10 mouse cellular contexts compared by ENCODE assay signal in the genomic region with DNA sequence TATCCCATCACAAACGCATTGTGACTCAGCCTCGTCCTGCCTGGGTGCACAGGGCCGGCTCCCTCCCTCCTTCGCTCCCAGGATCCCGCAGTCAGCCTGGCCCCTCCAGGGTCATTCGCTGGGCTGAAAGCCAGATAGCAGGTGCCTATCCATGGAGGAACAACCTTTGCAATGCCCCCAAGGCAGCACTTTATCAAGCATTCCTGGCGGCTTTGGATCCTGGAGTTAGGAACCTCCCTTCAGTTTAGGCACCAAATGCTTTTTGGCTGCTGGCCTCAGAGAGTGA.
A peak's percentile ranks its signal among the peaks of the same experiment; 100 is the strongest.
DNase-seq lines count a peak whose midpoint lies in the region; ATAC-seq lines count a peak whose summit lies in the region.
"Had no signal": no experiment of that assay in that cellular context is flagged by ENCODE, and none has a peak within 500 bp of the region (broad histone marks: within the 10 kb centered on the region; RNA-seq: fewer than 3 reads in every experiment).

No protein-coding gene starts in this region.

- no peak overlapping the region for H3K4me2 ChIP-seq in liver, embryonic 12.5 days
- H3K4me2 ChIP-seq: embryonic facial prominence, embryonic 13.5 days; lung, embryonic 15.5 days had no signal

- WGBS in liver, embryonic 12.5 days (ENCODE audit: insufficient replicate concordance): 56% methylated on average over 7 of the region's 7 CpGs

- H3K36me3 ChIP-seq in liver, embryonic 12.5 days: no peaks in the 10 kb centered on the region
- H3K36me3 ChIP-seq: embryonic facial prominence, embryonic 13.5 days; lung, embryonic 15.5 days had no signal

- no peak for ATAC-seq in liver, embryonic 12.5 days

- no peak overlapping the region for H3K27ac ChIP-seq in liver, embryonic 12.5 days
- H3K27ac ChIP-seq: embryonic facial prominence, embryonic 13.5 days; lung, embryonic 15.5 days had no signal

- no peak overlapping the region for H3K9ac ChIP-seq in liver, embryonic 12.5 days
- H3K9ac ChIP-seq: embryonic facial prominence, embryonic 13.5 days; lung, embryonic 15.5 days had no signal

- peak; percentile 21 for DNase-seq in liver
- peak; percentile 77 for DNase-seq in adrenal gland, postnatal 10 days
- peak; percentile 35 to 56 for DNase-seq in heart, postnatal 14 days
- peak; percentile 59 to 68 for DNase-seq in kidney, postnatal 4 days
- no peak for DNase-seq in spleen, adult 18-20 months
- DNase-seq in right cerebral cortex, postnatal 25 days: no peak
- DNase-seq in layer of hippocampus, adult 11-12 months (ENCODE audit: low spot score): no peak

- no peak overlapping the region for H3K4me3 ChIP-seq in liver, embryonic 12.5 days
- H3K4me3 ChIP-seq: embryonic facial prominence, embryonic 13.5 days; lung, embryonic 15.5 days had no signal

- no peaks in the 10 kb centered on the region for H3K9me3 ChIP-seq in liver, embryonic 12.5 days (replicated peaks)
- H3K9me3 ChIP-seq: embryonic facial prominence, embryonic 13.5 days; lung, embryonic 15.5 days had no signal

- intact Hi-C loops in heart, postnatal 14 days (cut with DNase I): no loop called here

- H3K4me1 ChIP-seq in liver, embryonic 12.5 days: no peaks in the 10 kb centered on the region
- H3K4me1 ChIP-seq: embryonic facial prominence, embryonic 13.5 days had no signal

- H3K27me3 ChIP-seq in liver, embryonic 12.5 days (replicated peaks): no peaks in the 10 kb centered on the region
- H3K27me3 ChIP-seq: embryonic facial prominence, embryonic 13.5 days; lung, embryonic 15.5 days had no signal

Comparison
In these comparisons a context has a peak if more than half of its experiments do, and no peak if none do; other contexts are left out.
1. DNase-seq: peak in liver (single experiment), adrenal gland, postnatal 10 days (single experiment), heart, postnatal 14 days (2 of 2) and kidney, postnatal 4 days (2 of 2); none in spleen, adult 18-20 months (0 of 2), right cerebral cortex, postnatal 25 days (single experiment) and layer of hippocampus, adult 11-12 months (single experiment).